28 mouse cellular contexts compared by ENCODE assay signal in the genomic region with DNA sequence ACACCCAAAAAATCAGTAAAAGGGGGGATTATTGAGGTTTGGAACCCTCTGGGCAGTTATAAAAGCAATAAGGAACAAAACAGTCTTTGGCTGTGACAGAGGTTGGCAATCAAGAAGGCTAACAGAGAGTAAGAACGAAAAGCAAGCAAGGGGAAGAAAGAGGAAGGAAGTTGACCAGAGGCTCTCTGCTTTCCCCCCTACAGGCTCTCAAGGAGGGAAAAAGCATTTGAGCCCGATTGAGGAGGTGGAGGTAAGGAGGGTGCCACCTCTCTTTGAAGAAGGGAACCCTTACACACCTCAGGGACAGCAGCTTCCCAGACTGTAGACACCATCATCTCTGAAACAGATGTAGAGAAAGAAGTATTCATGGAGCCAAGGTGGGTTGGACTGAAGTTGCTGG.
A peak's percentile ranks its signal among the peaks of the same experiment; 100 is the strongest.
DNase-seq lines count a peak whose midpoint lies in the region; ATAC-seq and TF ChIP-seq lines count a peak whose summit lies in the region.
"Had no signal": no experiment of that assay in that cellular context is flagged by ENCODE, and none has a peak within 500 bp of the region (broad histone marks: within the 10 kb centered on the region; RNA-seq: fewer than 3 reads in every experiment).

No protein-coding gene starts in this region.

- H3K9me3 ChIP-seq in CH12.LX (replicated peaks; ENCODE audit: low read length), result no peaks in the 10 kb centered on the region
- H3K9me3 ChIP-seq in limb, embryonic 10.5 days (replicated peaks), result no peaks in the 10 kb centered on the region
- H3K9me3 ChIP-seq: embryonic facial prominence, embryonic 10.5 days; embryonic facial prominence, embryonic 13.5 days; forebrain, embryonic 12.5 days; forebrain, embryonic 15.5 days; G1E; heart, embryonic 12.5 days; heart, embryonic 15.5 days had no signal

- peaks cover 4 to 45% of the 10 kb centered on the region in 2 experiments for H3K4me1 ChIP-seq in CH12.LX (ENCODE audit: control insufficient read depth in 1 of 2, insufficient read depth in 2 of 2)
- peaks cover 47% of the 10 kb centered on the region for H3K4me1 ChIP-seq in limb, embryonic 10.5 days
- H3K4me1 ChIP-seq: forebrain, embryonic 15.5 days; heart, embryonic 15.5 days had no signal

- peak overlapping the region; percentile 56 for H3K4me2 ChIP-seq in CH12.LX (ENCODE audit: insufficient read depth, low read depth, poor library complexity, severe bottlenecking)
- H3K4me2 ChIP-seq: embryonic facial prominence, embryonic 13.5 days; forebrain, embryonic 12.5 days; forebrain, embryonic 15.5 days; heart, embryonic 12.5 days; heart, embryonic 15.5 days; hindbrain, embryonic 14.5 days had no signal

- peak; percentile 50 for TF ChIP-seq EP300 in CH12.LX (IDR thresholded peaks at IDR 0.05; ENCODE audit: low read length)

- peak; percentile 60 for DNase-seq in CH12.LX (ENCODE audit: extremely low read depth)
- DNase-seq in limb, embryonic 10.5 days (ENCODE audit: low spot score), result no peak
- no peak for DNase-seq in right cerebral cortex, adult 2 months (ENCODE audit: low spot score in 2 of 2)
- DNase-seq in spleen, postnatal 36 days (ENCODE audit: low spot score in 2 of 2), result no peak
- no peak for DNase-seq in thymus, postnatal 36 days
- DNase-seq: adrenal gland, adult 8-10 months; adrenal gland, postnatal 25 days; cerebellum, adult 18-20 months; cerebellum, adult 9-10 months; cerebellum, postnatal 14 days; embryo, embryonic 11 days; gastrocnemius, postnatal 25 days; heart, postnatal 10 days; heart, postnatal 36 days had no signal

- no peak overlapping the region for H3K27ac ChIP-seq in CH12.LX (ENCODE audit: insufficient read depth, low read depth)
- peak overlapping the region; percentile 72 for H3K27ac ChIP-seq in limb, embryonic 10.5 days
- H3K27ac ChIP-seq: embryonic facial prominence, embryonic 10.5 days; embryonic facial prominence, embryonic 13.5 days; forebrain, embryonic 12.5 days; forebrain, embryonic 15.5 days; heart, embryonic 15.5 days; hindbrain, embryonic 14.5 days; hindbrain, postnatal 0 days had no signal

- peak; percentile 71 for ATAC-seq in common myeloid progenitor, adult 5-6 weeks (replicated peaks; ENCODE audit: low read depth, poor library complexity, severe bottlenecking)
- ATAC-seq: activated CD4-positive, CD25-positive, alpha-beta regulatory T cell, adult 4 months; forebrain, embryonic 15.5 days; hindbrain, postnatal 0 days; inflammation-experienced regulatory T-cells, adult 6 months; intestine, embryonic 16.5 days had no signal

- no peak for TF ChIP-seq CTCF in CH12.LX (conservative IDR thresholded peaks at IDR 0.05 in 1 of 2, IDR thresholded peaks at IDR 0.05 in 1 of 2; ENCODE audit: low read depth in 2 of 2, low read length in 2 of 2)

- dilution Hi-C loops in CH12.LX (cut with MboI; ENCODE audit: extremely low pct_ligation_motif_present, extremely low pct_unique_long_range_greater_than_20kb, low sequenced_read_pairs), result no loop called here

- 62% methylated on average over 2 of the region's 2 CpGs for WGBS in limb, embryonic 10.5 days

- no peaks in the 10 kb centered on the region for H3K27me3 ChIP-seq in CH12.LX (replicated peaks)
- H3K27me3 ChIP-seq in limb, embryonic 10.5 days (ENCODE audit: low read depth, poor library complexity, severe bottlenecking), result no peaks in the 10 kb centered on the region
- H3K27me3 ChIP-seq: embryonic facial prominence, embryonic 13.5 days; forebrain, embryonic 12.5 days; forebrain, embryonic 15.5 days; heart, embryonic 12.5 days; heart, embryonic 15.5 days had no signal

- no peak for TF ChIP-seq POLR2A in CH12.LX (IDR thresholded peaks at IDR 0.05; ENCODE audit: low read depth, low read length)

- TF ChIP-seq RAD21 in CH12.LX (IDR thresholded peaks at IDR 0.05; ENCODE audit: low read depth, low read length), result no peak

- no peak overlapping the region for H3K4me3 ChIP-seq in CH12.LX (replicated peaks in 1 of 3; ENCODE audit: low read depth in 2 of 3, low read length in 2 of 3, poor library complexity in 1 of 3)
- H3K4me3 ChIP-seq in limb, embryonic 10.5 days, result no peak overlapping the region
- H3K4me3 ChIP-seq: embryonic facial prominence, embryonic 10.5 days; embryonic facial prominence, embryonic 13.5 days; erythroblast, embryonic 14.5 days; forebrain, embryonic 12.5 days; forebrain, embryonic 15.5 days; heart, embryonic 12.5 days; heart, embryonic 15.5 days had no signal

- 0 out of 2 replicates have a peak overlapping the region, but pooled peaks have one; percentile 1 for H3K9ac ChIP-seq in CH12.LX (ENCODE audit: insufficient read depth, low read depth)
- H3K9ac ChIP-seq: embryonic facial prominence, embryonic 13.5 days; forebrain, embryonic 12.5 days; forebrain, embryonic 15.5 days; heart, embryonic 12.5 days; heart, embryonic 15.5 days; hindbrain, embryonic 14.5 days had no signal

- no peaks in the 10 kb centered on the region for H3K79me2 ChIP-seq in CH12.LX (replicated peaks; ENCODE audit: control insufficient read depth, extremely low read depth, insufficient read depth, poor library complexity, severe bottlenecking)

- H3K36me3 ChIP-seq in CH12.LX (replicated peaks in 1 of 2; ENCODE audit: control insufficient read depth in 1 of 2, insufficient read depth in 1 of 2, low read length in 1 of 2), result no peaks in the 10 kb centered on the region
- no peaks in the 10 kb centered on the region for H3K36me3 ChIP-seq in limb, embryonic 10.5 days
- H3K36me3 ChIP-seq: embryonic facial prominence, embryonic 10.5 days; embryonic facial prominence, embryonic 13.5 days; forebrain, embryonic 12.5 days; forebrain, embryonic 15.5 days; G1E; heart, embryonic 12.5 days; heart, embryonic 15.5 days had no signal

- in situ Hi-C loops in CH12.LX (cut with MboI; ENCODE audit: low pct_ligation_motif_present, low pct_unique_long_range_greater_than_20kb, low sequenced_read_pairs), result loop anchor here (25.0 kb wide), 1 partner anchor 123 kb away; no protein-coding TSS in a partner anchor

TF ChIP-seq in CH12.LX, 34 proteins besides CTCF, POLR2A, EP300 and RAD21:
- TF ChIP-seq IRF4 (IDR thresholded peaks at IDR 0.05; ENCODE audit: low read depth, low read length) (peak; percentile 27; the same call in 1 of the 2 replicates), CHD1 (IDR thresholded peaks at IDR 0.05; ENCODE audit: low read depth, low read length) (no peak), ETS1 (conservative IDR thresholded peaks at IDR 0.05; ENCODE audit: low read depth, low read length) (no peak), ZMIZ1 (IDR thresholded peaks at IDR 0.05; ENCODE audit: low read depth, low read length) (no peak), E2F4 (IDR thresholded peaks at IDR 0.05; ENCODE audit: insufficient replicate concordance, low read depth, low read length) (no peak), TCF12 (IDR thresholded peaks at IDR 0.05; ENCODE audit: low read depth, low read length) (no peak), USF1 (IDR thresholded peaks at IDR 0.05; ENCODE audit: low read depth, low read length) (no peak), HCFC1 (IDR thresholded peaks at IDR 0.05; ENCODE audit: low read depth, low read length) (no peak), MEF2A (IDR thresholded peaks at IDR 0.05; ENCODE audit: borderline replicate concordance, low read depth, low read length) (no peak), NRF1 (IDR thresholded peaks at IDR 0.05; ENCODE audit: low read depth, low read length) (no peak), ZKSCAN1 (IDR thresholded peaks at IDR 0.05; ENCODE audit: borderline replicate concordance, low read depth, low read length) (no peak), JUN (IDR thresholded peaks at IDR 0.05; ENCODE audit: insufficient read depth, low read depth, low read length) (0 out of 2 replicates have a peak, but pooled peaks have one; percentile 6), BHLHE40 (IDR thresholded peaks at IDR 0.05; ENCODE audit: low read depth, low read length) (no peak), MAZ (IDR thresholded peaks at IDR 0.05; ENCODE audit: low read depth, low read length) (no peak), ELF1 (IDR thresholded peaks at IDR 0.05; ENCODE audit: low read depth, low read length) (no peak), KAT2A (IDR thresholded peaks at IDR 0.05; ENCODE audit: insufficient replicate concordance, low read length) (no peak), MYC (IDR thresholded peaks at IDR 0.05; ENCODE audit: low read depth, low read length) (no peak), POLR2AphosphoS2 (IDR thresholded peaks at IDR 0.05; ENCODE audit: low read depth, low read length) (no peak), SMC3 (IDR thresholded peaks at IDR 0.05; ENCODE audit: low read depth, low read length) (no peak), MAX (IDR thresholded peaks at IDR 0.05; ENCODE audit: low read length) (0 out of 2 replicates have a peak, but pooled peaks have one; percentile 22), NELFE (IDR thresholded peaks at IDR 0.05; ENCODE audit: low read depth, low read length) (no peak), CHD2 (IDR thresholded peaks at IDR 0.05; ENCODE audit: low read length) (no peak), MAFK (IDR thresholded peaks at IDR 0.05; ENCODE audit: insufficient replicate concordance, low read length) (no peak), USF2 (conservative IDR thresholded peaks at IDR 0.05; ENCODE audit: low read depth, low read length) (no peak), ZC3H11A (IDR thresholded peaks at IDR 0.05; ENCODE audit: low read depth, low read length) (no peak), UBTF (IDR thresholded peaks at IDR 0.05; ENCODE audit: low read depth, low read length) (no peak), TBP (conservative IDR thresholded peaks at IDR 0.05; ENCODE audit: low read depth, low read length) (0 out of 2 replicates have a peak, but pooled peaks have one; percentile 11), GABPA (IDR thresholded peaks at IDR 0.05; ENCODE audit: insufficient replicate concordance, low read depth, low read length) (no peak), ZNF384 (IDR thresholded peaks at IDR 0.05; ENCODE audit: low read depth, low read length) (no peak), MXI1 (IDR thresholded peaks at IDR 0.05; ENCODE audit: low read depth, low read length) (no peak), RCOR1 (conservative IDR thresholded peaks at IDR 0.05; ENCODE audit: low read depth, low read length) (no peak), SIN3A (IDR thresholded peaks at IDR 0.05; ENCODE audit: low read length) (0 out of 2 replicates have a peak, but pooled peaks have one; percentile 32), JUND (conservative IDR thresholded peaks at IDR 0.05; ENCODE audit: low read depth, low read length) (no peak), PAX5 (IDR thresholded peaks at IDR 0.05; ENCODE audit: low read length) (no peak)
